Mouse (Mus musculus) right cerebral cortex, postnatal 10 days (tissue): ENCODE results near the gene Psors1c2.

Experiments used
- DNase-seq, 2 experiments: peaks; one replicate each; pipeline ENCODE4 v3.0.0; 2021; ENCODE audit warnings: low spot score in 2 of 2

The Psors1c2 gene

GRCm38 (mm10) chr17:35556186-35556765 lies 23.3 kb downstream of the Psors1c2 start:
- DNase-seq: no peak

- DNase-seq: no peak
These were observed 23.8 kb downstream of the Psors1c2 start for GRCm38 (mm10) chr17:35556812-35557211.

- DNase-seq: no peak
These were observed 24.4 kb downstream of the Psors1c2 start for GRCm38 (mm10) chr17:35557351-35557750.

GRCm38 (mm10) chr17:35558216-35558615 lies 25.2 kb downstream of the Psors1c2 start:
- no peak for DNase-seq

- DNase-seq: no peak
These were observed 34.1 kb downstream of the Psors1c2 start, which contains the start of gene 2300002M23Rik for GRCm38 (mm10) chr17:35567150-35567549. TSS of gene 2300002M23Rik (plus strand) at chr17:35567450.

GRCm38 (mm10) chr17:35567767-35568166 lies 34.8 kb downstream of the Psors1c2 start:
- no peak for DNase-seq

- DNase-seq: no peak
These were observed 36.3 kb downstream of the Psors1c2 start for GRCm38 (mm10) chr17:35569091-35569944.

GRCm38 (mm10) chr17:35570836-35571235 lies 37.8 kb downstream of the Psors1c2 start:
- DNase-seq: no peak

GRCm38 (mm10) chr17:35571477-35571876 lies 38.5 kb downstream of the Psors1c2 start:
- no peak for DNase-seq

GRCm38 (mm10) chr17:35578211-35578610 lies 45.2 kb downstream of the Psors1c2 start:
- peak; percentile 68 to 79 for DNase-seq

GRCm38 (mm10) chr17:35582900-35583299 lies 49.9 kb downstream of the Psors1c2 start:
- DNase-seq: no peak
